Mouse (Mus musculus): ENCODE measurements around the gene Uggt2. TPM values are rescaled to one million over a fixed set of nuclear protein-coding genes. Genes with fewer than 3 reads are reported as not detected.
"Not testable (repeated sequence)": the region's sequence is repeated elsewhere in the genome, so short reads cannot be mapped to it uniquely, and the experiment has no call there.

The Uggt2 gene
- polyA plus RNA-seq, 1 experiment from 2014 or later, result 5.9 TPM

- Histone ChIP-seq H3K4me2 (replicated peaks; ENCODE audit: low read depth, low read length) (no peak overlapping the region), H3K9ac (replicated peaks; ENCODE audit: low read depth) (no peak overlapping the region)
These were observed 111.4 kb downstream of the Uggt2 start for GRCm38 (mm10) chr14:118987523-118988496.

GRCm38 (mm10) chr14:118986653-118987522 is 112.3 kb downstream of the Uggt2 start:
- peak; percentile 91 for TF ChIP-seq CTCF (IDR thresholded peaks at IDR 0.05)
- no peak for TF ChIP-seq EP300 (IDR thresholded peaks at IDR 0.05)
- Histone ChIP-seq H3K27me3 (replicated peaks; ENCODE audit: insufficient read depth, low read length) (no peaks in the 10 kb centered on the region), H3K4me2 (replicated peaks; ENCODE audit: low read depth, low read length) (no peak overlapping the region), H3K4me1 (ENCODE audit: insufficient read depth, low read depth, low read length) (no peaks in the 10 kb centered on the region; the same call in 1 of the 2 replicates), H3K4me3 (ENCODE audit: low read depth, low read length) (no peak overlapping the region), H3K9me3 (ENCODE audit: low read length) (no peaks in the 10 kb centered on the region), H3K27ac (ENCODE audit: low read length) (no peak overlapping the region), H3K36me3 (ENCODE audit: insufficient read depth, low read length) (no peaks in the 10 kb centered on the region), H3K9ac (replicated peaks; ENCODE audit: low read depth) (no peak overlapping the region)
- DNase-seq (ENCODE audit: low spot score) (peak; percentile 76), ATAC-seq (no peak)
- 41% methylated on average over 16 of the region's 16 CpGs for WGBS

More at GRCm38 (mm10) chr14:118987523-118988496, 111.4 kb downstream of the Uggt2 start:
- Histone ChIP-seq H3K27ac (ENCODE audit: low read length) (no peak overlapping the region), H3K27me3 (replicated peaks; ENCODE audit: insufficient read depth, low read length) (no peaks in the 10 kb centered on the region), H3K9me3 (ENCODE audit: low read length) (no peaks in the 10 kb centered on the region), H3K36me3 (ENCODE audit: insufficient read depth, low read length) (no peaks in the 10 kb centered on the region), H3K4me3 (ENCODE audit: low read depth, low read length) (no peak overlapping the region), H3K4me1 (ENCODE audit: insufficient read depth, low read depth, low read length) (no peaks in the 10 kb centered on the region; the same call in 1 of the 2 replicates)
- DNase-seq (ENCODE audit: low spot score) (peak; percentile 32), ATAC-seq (peak; percentile 80)
- TF ChIP-seq CTCF (IDR thresholded peaks at IDR 0.05), result no peak
- no peak for TF ChIP-seq EP300 (IDR thresholded peaks at IDR 0.05)
- 55% methylated on average over 13 of the region's 13 CpGs for WGBS

GRCm38 (mm10) chr14:118984161-118984560 is 115.1 kb downstream of the Uggt2 start:
- no peaks in the 10 kb centered on the region for H3K27me3 ChIP-seq (replicated peaks; ENCODE audit: insufficient read depth, low read length)
- ATAC-seq (no peak), DNase-seq (ENCODE audit: low spot score) (no peak)
- TF ChIP-seq CTCF (IDR thresholded peaks at IDR 0.05), result no peak
- no peak for TF ChIP-seq EP300 (IDR thresholded peaks at IDR 0.05)
- no peak overlapping the region for H3K4me2 ChIP-seq (replicated peaks; ENCODE audit: low read depth, low read length)
- H3K27ac ChIP-seq (ENCODE audit: low read length), result no peak overlapping the region
- WGBS, result 81% methylated on average over 4 of the region's 4 CpGs
- no peak overlapping the region for H3K9ac ChIP-seq (replicated peaks; ENCODE audit: low read depth)
- H3K36me3 ChIP-seq (ENCODE audit: insufficient read depth, low read length), result peaks cover 9% of the 10 kb centered on the region
- H3K4me1 ChIP-seq (ENCODE audit: insufficient read depth, low read depth, low read length), result no peaks in the 10 kb centered on the region; the same call in 1 of the 2 replicates
- no peak overlapping the region for H3K4me3 ChIP-seq (ENCODE audit: low read depth, low read length)
- no peaks in the 10 kb centered on the region for H3K9me3 ChIP-seq (ENCODE audit: low read length)

- H3K27me3 ChIP-seq (replicated peaks; ENCODE audit: insufficient read depth, low read length), result no peaks in the 10 kb centered on the region
- H3K9ac ChIP-seq (replicated peaks; ENCODE audit: low read depth), result no peak overlapping the region
- no peak for TF ChIP-seq EP300 (IDR thresholded peaks at IDR 0.05)
- no peak for TF ChIP-seq CTCF (IDR thresholded peaks at IDR 0.05)
- H3K27ac ChIP-seq (ENCODE audit: low read length), result no peak overlapping the region
- H3K4me2 ChIP-seq (replicated peaks; ENCODE audit: low read depth, low read length), result no peak overlapping the region
- H3K4me1 ChIP-seq (ENCODE audit: insufficient read depth, low read depth, low read length), result no peaks in the 10 kb centered on the region; the same call in 1 of the 2 replicates
- ATAC-seq (no peak), DNase-seq (ENCODE audit: low spot score) (no peak)
- H3K36me3 ChIP-seq (ENCODE audit: insufficient read depth, low read length), result peaks cover 11% of the 10 kb centered on the region
- H3K9me3 ChIP-seq (ENCODE audit: low read length), result no peaks in the 10 kb centered on the region
- no peak overlapping the region for H3K4me3 ChIP-seq (ENCODE audit: low read depth, low read length)
These were observed 115.8 kb downstream of the Uggt2 start for GRCm38 (mm10) chr14:118983396-118983795.

GRCm38 (mm10) chr14:118982429-118983045 is 116.7 kb downstream of the Uggt2 start:
- not testable (repeated sequence) for H3K27me3 ChIP-seq (replicated peaks; ENCODE audit: insufficient read depth, low read length); H3K4me3 ChIP-seq (ENCODE audit: low read depth, low read length); H3K9ac ChIP-seq (replicated peaks; ENCODE audit: low read depth); H3K4me2 ChIP-seq (replicated peaks; ENCODE audit: low read depth, low read length); H3K9me3 ChIP-seq (ENCODE audit: low read length); H3K4me1 ChIP-seq (ENCODE audit: insufficient read depth, low read depth, low read length)
- DNase-seq (ENCODE audit: low spot score) (peak; percentile 39), ATAC-seq (peak; percentile 74)
- 53% methylated on average over 7 of the region's 11 CpGs for WGBS
- peak overlapping the region; percentile 16 for H3K27ac ChIP-seq (ENCODE audit: low read length)
- peaks cover 18% of the 10 kb centered on the region for H3K36me3 ChIP-seq (ENCODE audit: insufficient read depth, low read length)

GRCm38 (mm10) chr14:118981711-118982428 is 117.4 kb downstream of the Uggt2 start:
- H3K27ac ChIP-seq (ENCODE audit: low read length); H3K9me3 ChIP-seq (ENCODE audit: low read length); H3K9ac ChIP-seq (replicated peaks; ENCODE audit: low read depth); H3K27me3 ChIP-seq (replicated peaks; ENCODE audit: insufficient read depth, low read length); H3K4me1 ChIP-seq (ENCODE audit: insufficient read depth, low read depth, low read length); DNase-seq (ENCODE audit: low spot score); H3K4me3 ChIP-seq (ENCODE audit: low read depth, low read length); H3K4me2 ChIP-seq (replicated peaks; ENCODE audit: low read depth, low read length): not testable (repeated sequence)
- peaks cover 22% of the 10 kb centered on the region for H3K36me3 ChIP-seq (ENCODE audit: insufficient read depth, low read length)
- WGBS, result 67% methylated on average over 6 of the region's 6 CpGs
- ATAC-seq, result peak; percentile 55
